Mouse (Mus musculus) spleen, postnatal 14 days (tissue): ENCODE measurements around the gene Gm47985.

ENCODE experiments used
- DNase-seq, 2 experiments: peaks; one replicate each; pipeline ENCODE4 v3.0.0; 2021 to 2022; ENCODE audit warnings: low spot score in 2 of 2

Gene Gm47985

DNA sequence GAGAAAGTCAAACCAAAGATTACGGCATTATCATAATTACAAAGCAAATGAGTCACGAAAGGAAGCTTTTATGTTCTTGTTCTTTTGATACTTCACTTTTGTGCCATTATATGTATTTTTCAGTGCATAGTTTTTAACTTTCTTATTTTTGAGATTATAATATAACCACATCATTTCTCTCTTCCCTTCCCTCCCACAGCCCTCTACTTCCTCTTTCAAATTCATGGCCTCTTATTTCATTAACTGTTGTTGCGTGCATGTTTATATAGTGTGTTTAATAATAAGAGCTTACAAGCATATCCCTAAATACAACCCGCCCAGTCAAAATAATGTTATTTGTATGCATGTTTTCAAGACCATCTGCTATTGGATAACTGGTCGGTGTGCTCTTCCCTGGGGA is 36.7 kb downstream of the Gm47985 start:
- DNase-seq = no peak

DNA sequence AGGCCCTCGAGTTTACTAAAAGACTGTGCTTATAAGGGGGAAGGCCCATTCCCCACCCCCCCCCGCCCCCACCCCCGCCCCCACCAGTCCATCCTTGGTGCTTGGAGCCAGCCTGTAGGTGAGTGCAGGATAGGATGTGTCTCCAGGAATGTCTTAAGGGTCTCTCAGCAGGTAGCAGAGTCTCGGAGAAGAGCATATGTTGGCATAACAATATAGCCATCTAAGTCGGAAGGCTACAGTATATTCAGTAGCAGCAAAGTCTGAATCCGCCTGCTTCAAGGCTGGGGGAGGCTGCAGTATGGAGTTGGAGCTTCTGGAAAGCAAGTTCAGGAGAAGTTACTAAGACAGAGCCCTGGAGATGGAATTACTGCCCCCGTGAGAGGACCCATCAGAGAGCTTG is 37.8 kb downstream of the Gm47985 start:
- DNase-seq = no peak

DNA sequence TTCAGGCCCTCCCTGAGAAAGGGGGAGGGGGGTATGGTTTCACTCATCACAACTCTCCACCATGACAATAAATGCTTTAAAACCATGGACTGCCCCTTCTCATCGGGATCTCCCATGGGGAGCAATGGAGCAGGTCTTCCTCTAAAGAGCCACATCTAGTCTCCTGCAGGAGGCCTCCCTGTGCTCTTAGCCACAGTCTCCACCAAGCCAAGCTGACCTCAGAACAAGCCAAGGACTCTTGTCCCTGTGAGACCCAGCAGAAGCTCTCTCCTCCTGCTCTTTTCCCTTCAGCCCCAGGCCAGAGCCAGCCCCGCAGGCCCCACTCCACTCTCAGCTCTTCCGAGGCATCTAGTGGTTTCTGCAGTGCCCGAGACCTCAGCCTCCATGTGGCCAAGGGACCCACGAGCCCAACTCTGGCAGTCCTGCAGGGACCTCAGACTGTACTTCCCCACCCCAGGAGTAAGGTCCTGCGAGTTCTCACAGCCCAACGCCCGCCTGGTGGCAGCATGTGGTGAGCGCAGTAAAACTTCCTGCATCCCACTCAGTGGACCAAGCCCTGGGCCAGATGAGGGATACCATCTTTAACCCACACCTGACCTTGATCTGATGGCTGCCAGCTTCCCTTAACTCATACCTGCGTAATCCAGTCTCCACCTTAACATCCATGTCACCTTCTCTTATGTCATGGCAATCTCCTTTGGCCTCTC is 40.4 kb downstream of the Gm47985 start:
- no peak for DNase-seq

DNA sequence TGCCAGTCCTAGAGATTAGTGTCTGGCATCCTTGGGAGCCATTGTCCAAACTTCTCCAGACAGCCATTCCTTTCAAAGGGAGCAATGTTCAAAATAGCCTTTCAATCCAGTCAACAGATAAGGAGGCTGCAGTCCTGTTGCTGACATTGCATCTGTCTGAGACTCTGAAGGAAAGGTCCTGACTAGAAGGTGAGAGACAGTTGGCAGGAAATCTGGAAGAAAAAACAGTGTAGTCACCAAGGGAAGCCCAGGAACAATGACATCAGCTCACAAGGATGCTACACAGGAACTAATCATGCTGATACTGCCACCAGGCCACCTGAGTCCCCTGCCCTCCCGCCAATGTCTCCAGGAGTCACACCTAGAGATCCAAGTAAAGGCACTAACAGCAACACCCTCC is 41.0 kb downstream of the Gm47985 start:
- DNase-seq = no peak

- no peak for DNase-seq
Measured at GRCm38 (mm10) chr1:151224536-151224935, 42.2 kb downstream of the Gm47985 start.

GRCm38 (mm10) chr1:151227506-151227905 is 45.2 kb downstream of the Gm47985 start:
- no peak for DNase-seq

- no peak for DNase-seq
Measured at GRCm38 (mm10) chr1:151228320-151228989, 46.1 kb downstream of the Gm47985 start.

DNA sequence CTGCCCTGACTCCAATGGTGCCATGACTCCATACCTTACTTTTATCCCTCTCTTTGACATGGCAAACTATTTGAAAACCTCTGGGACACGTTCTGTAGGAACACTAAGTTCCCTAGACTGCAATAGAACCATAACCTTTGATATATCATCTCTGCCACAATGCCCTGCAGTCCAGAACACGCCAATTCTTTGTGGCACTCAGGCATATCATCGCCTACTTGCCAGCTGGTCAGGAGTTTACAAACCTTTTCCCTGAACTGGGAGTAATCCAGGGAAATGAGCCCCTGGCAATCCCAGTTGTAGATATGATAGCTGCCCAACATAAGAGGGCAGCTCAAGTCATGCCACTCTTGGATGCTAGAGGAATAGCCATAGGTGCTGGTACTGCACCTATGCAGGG is 50.0 kb downstream of the Gm47985 start:
- no peak for DNase-seq

- no peak for DNase-seq
Measured at GRCm38 (mm10) chr1:151233756-151234155, 51.4 kb downstream of the Gm47985 start.
